Mouse (Mus musculus): Measurements from ENCODE around the gene Zkscan7.

DNA sequence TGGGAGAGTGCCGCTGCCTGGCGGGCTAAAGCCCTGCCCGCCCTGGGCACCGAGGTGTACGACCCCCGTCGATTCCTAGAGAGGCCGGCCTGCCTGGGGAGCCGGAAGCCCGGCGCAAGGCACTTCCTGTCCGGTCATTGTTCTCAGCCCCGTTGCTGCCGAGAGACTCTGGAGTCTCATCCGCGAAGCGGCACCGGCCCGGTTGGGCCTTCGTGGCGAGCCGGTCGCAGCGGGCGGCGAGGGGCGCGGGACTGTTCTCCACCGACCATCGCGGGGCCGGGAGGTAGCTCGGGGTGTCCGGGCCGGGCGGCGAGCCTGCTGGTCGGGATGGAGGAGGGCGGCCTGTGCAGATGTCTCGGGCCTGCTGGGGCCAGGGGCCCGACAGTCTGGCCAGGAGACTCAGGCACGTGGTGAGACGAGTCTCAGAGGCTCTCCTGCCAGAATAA, 37.5 kb downstream of the Zkscan7 start, which contains the start of gene Zfp105:
- TF ChIP-seq CTCF (IDR thresholded peaks at IDR 0.05; ENCODE audit: control insufficient read depth, insufficient read depth, insufficient read length): no peak
- no peak for TF ChIP-seq MYOG (IDR thresholded peaks at IDR 0.05; ENCODE audit: control insufficient read depth, extremely low read depth, insufficient read length)
- no peak for TF ChIP-seq USF1 (IDR thresholded peaks at IDR 0.05; ENCODE audit: low read depth)
- TF ChIP-seq MAX (IDR thresholded peaks at IDR 0.05): no peak
- no peak for TF ChIP-seq MYOD1 (IDR thresholded peaks at IDR 0.05; ENCODE audit: control insufficient read depth, insufficient read length, low read depth)
- no peak for TF ChIP-seq CEBPB (IDR thresholded peaks at IDR 0.05; ENCODE audit: low read depth)
